Mouse (Mus musculus) kidney, embryonic 16.5 days (tissue): ENCODE results near the gene Opa3. TPM values are rescaled to one million over a fixed set of nuclear protein-coding genes. Genes with fewer than 3 reads are reported as not detected.

Experiments
- ATAC-seq: fragments of 200-750 bp; cut with Nextera tagmentation; 2 replicates; pipeline ENCODE4 v1.8.0; 2017; ENCODE audit warnings: moderate TSS enrichment; ENCODE audit not compliant: low FRiP score, low TSS enrichment
- H3K27ac ChIP-seq: fragments of 300-500 bp; sonication (generic); 2 replicates; pipeline ENCODE4 v1.5.1; 2014; ENCODE audit warnings: low read length
- H3K27me3 ChIP-seq: fragments of 300-500 bp; sonication (generic); 2 replicates; pipeline ENCODE4 v1.6.1; 2014; ENCODE audit warnings: low read length, control low read depth, mixed read lengths; ENCODE audit not compliant: insufficient read depth
- H3K36me3 ChIP-seq: fragments of 300-500 bp; sonication (generic); 2 replicates; pipeline ENCODE4 v1.6.1; 2014; ENCODE audit warnings: low read length, control low read depth, mixed read lengths; ENCODE audit not compliant: insufficient read depth
- H3K4me1 ChIP-seq: fragments of 300-500 bp; sonication (generic); 2 replicates; pipeline ENCODE4 v1.6.1; 2014; ENCODE audit warnings: low read length, control low read depth, mixed read lengths; ENCODE audit not compliant: insufficient read depth
- H3K4me2 ChIP-seq: fragments of 300-500 bp; sonication (generic); replicated peaks from 2 replicates; pipeline ENCODE4 v1.6.1; 2014; ENCODE audit warnings: low read depth, low read length
- H3K4me3 ChIP-seq: fragments of 300-500 bp; sonication (generic); 2 replicates; pipeline ENCODE4 v1.5.1; 2014; ENCODE audit warnings: mild to moderate bottlenecking, low read length
- H3K9ac ChIP-seq: fragments of 300-500 bp; sonication (generic); replicated peaks from 2 replicates; pipeline ENCODE4 v1.6.1; 2014; ENCODE audit warnings: low read length
- H3K9me3 ChIP-seq: fragments of 300-500 bp; sonication (generic); 2 replicates; pipeline ENCODE4 v1.6.1; 2016; ENCODE audit warnings: low read length, control low read depth
- WGBS: fragments of 180-500 bp; shearing (Covaris S2); extraction: QIAGEN DNeasy Blood & Tissue Kit; methylation state at CpG from one replicate; pipeline ENCODE4 v1.1.7; 2014; 5-methylcytosine and 5-hydroxymethylcytosine counted together
- polyA plus RNA-seq: library from polyadenylated mRNA; unstranded; fragments of >200 nt; fragmentation: Nextera tagmentation; extraction: Ambion mirVana; gene quantifications from 2 replicates; pipeline ENCODE4 v1.2.1, GENCODE M21; 2015

Opa3 gene
- polyA plus RNA-seq, 1 experiment from 2014 or later: 42.9 TPM

- H3K9ac ChIP-seq: no peak overlapping the region
- no peak for ATAC-seq
- no peaks in the 10 kb centered on the region for H3K27me3 ChIP-seq
- H3K4me2 ChIP-seq: no peak overlapping the region
- 76% methylated on average over 7 of the region's 7 CpGs for WGBS
- H3K36me3 ChIP-seq: peaks cover 56% of the 10 kb centered on the region
- no peak overlapping the region for H3K4me3 ChIP-seq
- no peaks in the 10 kb centered on the region for H3K9me3 ChIP-seq
- no peak overlapping the region for H3K27ac ChIP-seq
- no peaks in the 10 kb centered on the region for H3K4me1 ChIP-seq
Observed at GRCm38 (mm10) chr7:19256567-19256966, 28.4 kb downstream of the Opa3 start.

- Histone ChIP-seq H3K4me1 (no peaks in the 10 kb centered on the region), H3K27ac (no peak overlapping the region), H3K9ac (no peak overlapping the region), H3K4me2 (no peak overlapping the region), H3K4me3 (no peak overlapping the region), H3K36me3 (peaks cover 62% of the 10 kb centered on the region), H3K9me3 (no peaks in the 10 kb centered on the region), H3K27me3 (no peaks in the 10 kb centered on the region)
- WGBS: 41% methylated on average over 11 of the region's 11 CpGs
- ATAC-seq: peak; percentile 73; the same call in 1 of the 2 replicates
Observed at GRCm38 (mm10) chr7:19257390-19258022, 29.4 kb downstream of the Opa3 start.

DNA sequence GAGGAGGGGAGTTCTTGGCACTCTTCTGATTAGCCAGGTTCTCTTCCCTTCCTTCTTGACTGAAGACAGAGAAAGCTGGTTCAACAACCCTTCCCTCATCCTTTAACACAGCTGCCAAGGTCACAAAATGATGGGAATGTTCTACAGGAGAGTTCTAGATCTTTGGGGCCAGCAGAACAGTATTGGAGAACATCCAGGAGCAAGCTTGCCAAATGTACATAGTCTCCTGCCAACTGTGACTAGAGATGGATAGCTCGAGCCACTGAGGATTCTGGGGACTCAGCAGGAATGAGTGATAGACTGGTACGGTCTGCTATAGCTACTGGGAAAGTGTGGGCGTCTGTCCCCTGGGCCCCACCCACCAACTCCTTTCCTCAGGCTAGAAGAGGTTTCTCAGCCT lies 30.2 kb downstream of the Opa3 start:
- H3K4me3 ChIP-seq: no peak overlapping the region
- no peaks in the 10 kb centered on the region for H3K4me1 ChIP-seq
- peaks cover 66% of the 10 kb centered on the region for H3K36me3 ChIP-seq
- no peak overlapping the region for H3K9ac ChIP-seq
- WGBS: 71% methylated on average over 3 of the region's 3 CpGs
- H3K9me3 ChIP-seq: no peaks in the 10 kb centered on the region
- H3K4me2 ChIP-seq: no peak overlapping the region
- ATAC-seq: no peak
- H3K27me3 ChIP-seq: no peaks in the 10 kb centered on the region
- H3K27ac ChIP-seq: no peak overlapping the region

GRCm38 (mm10) chr7:19265147-19265546 lies 37.0 kb downstream of the Opa3 start:
- Histone ChIP-seq H3K27me3 (no peaks in the 10 kb centered on the region), H3K4me1 (peaks cover 38% of the 10 kb centered on the region), H3K9me3 (no peaks in the 10 kb centered on the region), H3K4me3 (no peak overlapping the region), H3K36me3 (peaks cover 46% of the 10 kb centered on the region), H3K27ac (no peak overlapping the region), H3K4me2 (no peak overlapping the region), H3K9ac (no peak overlapping the region)
- WGBS: 56% methylated on average over 7 of the region's 7 CpGs
- ATAC-seq: no peak

- Histone ChIP-seq H3K27me3 (no peaks in the 10 kb centered on the region), H3K4me1 (peaks cover 41% of the 10 kb centered on the region), H3K36me3 (peaks cover 36% of the 10 kb centered on the region), H3K4me2 (no peak overlapping the region), H3K9me3 (no peaks in the 10 kb centered on the region), H3K4me3 (no peak overlapping the region), H3K27ac (no peak overlapping the region), H3K9ac (peak overlapping the region; percentile 35; the same call in 1 of the 2 replicates)
- whole genome bisulfite sequencing: 70% methylated on average over 10 of the region's 10 CpGs
- ATAC-seq: no peak
Observed at GRCm38 (mm10) chr7:19265928-19266822, 38.0 kb downstream of the Opa3 start.

DNA sequence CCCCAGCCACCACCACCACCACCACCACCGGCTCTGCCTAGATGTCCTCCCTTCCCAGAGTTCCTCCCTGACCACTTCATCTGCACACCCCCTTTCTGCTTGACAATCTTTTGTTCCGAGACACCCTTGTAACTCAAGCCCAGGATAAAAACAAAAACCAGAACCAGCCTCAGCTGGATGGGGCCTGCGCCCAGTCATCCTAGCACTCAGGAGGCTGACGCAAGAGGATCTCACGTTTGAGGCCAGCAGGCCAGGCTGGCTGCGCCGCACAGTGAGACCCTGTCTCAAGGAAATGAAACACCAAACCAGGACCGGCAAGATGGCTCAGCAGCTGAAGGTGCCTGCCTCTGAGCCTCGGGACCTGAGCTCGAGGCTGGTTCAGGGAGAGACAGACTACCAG lies 38.9 kb downstream of the Opa3 start:
- Histone ChIP-seq H3K9me3 (no peaks in the 10 kb centered on the region), H3K4me2 (no peak overlapping the region), H3K36me3 (peaks cover 30% of the 10 kb centered on the region), H3K9ac (no peak overlapping the region), H3K27me3 (no peaks in the 10 kb centered on the region), H3K4me3 (no peak overlapping the region), H3K4me1 (peaks cover 41% of the 10 kb centered on the region), H3K27ac (no peak overlapping the region)
- ATAC-seq: no peak
- WGBS: 56% methylated on average over 10 of the region's 10 CpGs

- Histone ChIP-seq H3K4me3 (peak overlapping the region; percentile 86), H3K27ac (peak overlapping the region; percentile 94), H3K36me3 (peaks cover 15% of the 10 kb centered on the region), H3K27me3 (no peaks in the 10 kb centered on the region), H3K9ac (peak overlapping the region; percentile 89), H3K4me2 (peak overlapping the region; percentile 98), H3K9me3 (no peaks in the 10 kb centered on the region), H3K4me1 (peaks cover 43% of the 10 kb centered on the region)
- WGBS: 16% methylated on average over 10 of the region's 10 CpGs
- ATAC-seq: no peak
Observed at GRCm38 (mm10) chr7:19268993-19269681, 41.0 kb downstream of the Opa3 start.

DNA sequence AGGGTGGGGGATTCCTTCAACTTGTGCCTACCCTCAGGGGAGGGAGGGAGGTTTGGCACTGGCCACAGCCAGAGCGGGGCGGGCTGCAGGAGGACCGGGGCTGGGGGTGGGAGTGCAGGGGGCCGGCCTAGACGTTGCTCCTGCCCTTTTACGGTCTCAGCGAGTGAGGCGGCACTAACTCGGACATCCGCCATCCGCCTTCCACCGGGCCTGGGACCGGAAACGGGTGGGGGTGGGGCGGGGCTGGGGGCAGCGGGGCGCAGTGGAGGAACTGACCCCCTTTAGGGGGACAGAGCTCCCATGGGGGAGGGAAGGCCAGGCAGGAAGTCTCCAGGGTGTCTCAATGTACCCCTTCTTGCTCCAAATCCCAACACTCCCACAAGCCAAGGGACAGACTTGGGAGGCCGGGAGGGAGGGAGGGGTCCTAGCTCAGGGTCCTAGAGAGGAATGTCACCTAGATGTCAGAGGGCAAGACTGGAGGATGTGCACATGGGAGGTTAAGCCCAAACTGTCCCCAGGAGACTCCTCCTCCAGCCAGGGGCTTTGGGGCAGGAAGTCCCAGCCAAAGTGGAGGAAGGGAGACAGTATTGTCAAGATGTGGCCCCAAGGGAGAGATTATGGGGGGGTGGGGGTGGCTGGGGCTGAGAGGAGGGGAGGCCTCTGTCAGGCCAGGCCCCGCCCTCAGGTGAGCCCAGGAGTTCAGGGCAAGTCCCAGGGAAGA lies 41.7 kb downstream of the Opa3 start:
- Histone ChIP-seq H3K4me3 (peak overlapping the region; percentile 86), H3K9me3 (no peaks in the 10 kb centered on the region), H3K36me3 (peaks cover 8% of the 10 kb centered on the region; the same call in 1 of the 2 replicates), H3K4me1 (peaks cover 43% of the 10 kb centered on the region), H3K27ac (peak overlapping the region; percentile 94), H3K27me3 (no peaks in the 10 kb centered on the region), H3K4me2 (peak overlapping the region; percentile 98), H3K9ac (peak overlapping the region; percentile 89)
- ATAC-seq: peak; percentile 82
- 0% methylated on average over 18 of the region's 19 CpGs for WGBS

- no peaks in the 10 kb centered on the region for H3K27me3 ChIP-seq
- peak overlapping the region; percentile 89 for H3K9ac ChIP-seq
- peaks cover 42% of the 10 kb centered on the region for H3K4me1 ChIP-seq
- 0 out of 2 replicates have a peak, but pooled peaks cover 6% of the 10 kb centered on the region for H3K36me3 ChIP-seq
- ATAC-seq: no peak
- H3K4me2 ChIP-seq: peak overlapping the region; percentile 98
- 1% methylated on average over 16 of the region's 21 CpGs for WGBS
- H3K27ac ChIP-seq: peak overlapping the region; percentile 94
- H3K4me3 ChIP-seq: peak overlapping the region; percentile 86
- H3K9me3 ChIP-seq: no peaks in the 10 kb centered on the region
Observed at GRCm38 (mm10) chr7:19270509-19271237, 42.5 kb downstream of the Opa3 start.
